Mouse (Mus musculus): ENCODE data around the gene Nkx2-3. TPM values are rescaled to one million over a fixed set of nuclear protein-coding genes. Genes with fewer than 3 reads are reported as not detected.

Nkx2-3 gene
- polyA plus RNA-seq, 1 experiment from 2014 or later: not detected

DNA sequence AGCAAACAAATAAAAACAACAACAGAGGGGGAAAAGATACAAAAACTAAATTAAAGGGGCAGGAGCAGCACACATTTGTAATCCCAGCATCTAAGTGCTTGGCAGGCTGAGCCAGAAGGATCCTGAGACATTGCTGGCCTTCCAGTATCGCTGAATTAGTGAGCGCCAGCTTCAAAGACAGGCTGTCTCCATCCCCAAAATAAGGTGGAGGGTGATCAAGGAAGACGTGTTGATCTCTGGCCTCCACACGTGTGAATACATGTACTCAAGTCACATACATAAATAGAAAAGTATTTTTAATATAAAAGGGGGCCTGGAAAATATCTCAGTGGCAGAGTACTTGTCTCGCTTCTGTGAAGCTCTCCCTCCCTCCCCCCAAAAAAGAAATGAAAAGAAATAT is 15.1 kb upstream of the Nkx2-3 start:
- Histone ChIP-seq H3K9ac (no peak overlapping the region), H3K4me3 (no peak overlapping the region), H3K27me3 (peaks cover 99% of the 10 kb centered on the region), H3K27ac (no peak overlapping the region), H3K36me3 (no peaks in the 10 kb centered on the region), H3K4me2 (no peak overlapping the region), H3K9me3 (no peaks in the 10 kb centered on the region), H3K4me1 (peaks cover 7% of the 10 kb centered on the region; the same call in 1 of the 2 replicates)
- ATAC-seq (ENCODE audit: borderline replicate concordance, extremely low read depth, low FRiP score, low TSS enrichment): no peak
- 19% methylated on average over 5 of the region's 5 CpGs for WGBS

DNA sequence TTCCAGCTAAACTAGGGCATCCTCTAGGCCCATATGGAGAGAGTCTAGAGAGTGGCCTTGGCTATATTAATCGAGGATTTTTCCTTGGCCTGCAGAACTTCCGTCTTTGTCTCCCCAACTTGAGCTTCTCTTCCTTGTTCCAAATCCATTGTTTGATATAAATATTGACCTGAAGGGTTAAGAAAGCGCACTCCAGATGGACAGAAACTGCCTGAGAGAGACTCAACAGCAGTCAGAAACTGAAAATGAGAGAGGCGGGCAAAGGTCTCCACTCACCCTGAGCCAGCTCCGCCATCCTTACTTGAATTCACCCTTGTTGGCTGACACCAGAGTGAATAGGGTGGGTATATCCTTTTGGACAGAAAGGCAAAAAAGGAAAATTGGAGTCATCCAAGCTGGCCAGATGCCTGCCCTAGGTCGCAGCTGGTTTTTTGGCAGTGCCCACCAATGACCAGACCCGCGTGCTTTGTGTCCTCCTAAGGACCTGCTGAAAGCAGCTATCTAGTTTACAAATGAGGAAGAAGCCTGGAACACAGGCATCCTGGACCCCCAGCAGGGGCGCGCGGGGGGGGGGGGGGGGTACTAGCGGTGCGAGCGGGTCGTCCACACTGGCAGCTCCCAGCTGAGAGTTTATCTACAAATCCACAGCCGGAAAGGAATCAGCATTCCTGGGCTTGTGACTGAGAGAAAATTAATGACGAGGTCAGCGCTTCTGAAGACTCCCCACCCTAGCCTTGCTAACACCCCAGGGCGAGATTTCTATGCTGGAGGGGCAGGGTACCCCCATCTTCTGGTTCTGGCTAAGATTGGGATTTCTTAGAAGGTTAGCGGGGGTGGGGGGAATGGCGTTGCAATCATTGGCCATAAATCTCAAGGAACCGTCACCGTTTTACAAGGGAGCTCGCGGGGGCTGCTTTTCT is 13.1 kb upstream of the Nkx2-3 start:
- H3K9me3 ChIP-seq: no peaks in the 10 kb centered on the region
- no peak overlapping the region for H3K9ac ChIP-seq
- H3K4me1 ChIP-seq: peaks cover 7% of the 10 kb centered on the region; the same call in 1 of the 2 replicates
- 4% methylated on average over 20 of the region's 25 CpGs for WGBS
- no peak overlapping the region for H3K4me3 ChIP-seq
- H3K27me3 ChIP-seq: peaks cover 99% of the 10 kb centered on the region
- H3K27ac ChIP-seq: no peak overlapping the region
- ATAC-seq (ENCODE audit: borderline replicate concordance, extremely low read depth, low FRiP score, low TSS enrichment): no peak
- no peaks in the 10 kb centered on the region for H3K36me3 ChIP-seq
- no peak overlapping the region for H3K4me2 ChIP-seq

DNA sequence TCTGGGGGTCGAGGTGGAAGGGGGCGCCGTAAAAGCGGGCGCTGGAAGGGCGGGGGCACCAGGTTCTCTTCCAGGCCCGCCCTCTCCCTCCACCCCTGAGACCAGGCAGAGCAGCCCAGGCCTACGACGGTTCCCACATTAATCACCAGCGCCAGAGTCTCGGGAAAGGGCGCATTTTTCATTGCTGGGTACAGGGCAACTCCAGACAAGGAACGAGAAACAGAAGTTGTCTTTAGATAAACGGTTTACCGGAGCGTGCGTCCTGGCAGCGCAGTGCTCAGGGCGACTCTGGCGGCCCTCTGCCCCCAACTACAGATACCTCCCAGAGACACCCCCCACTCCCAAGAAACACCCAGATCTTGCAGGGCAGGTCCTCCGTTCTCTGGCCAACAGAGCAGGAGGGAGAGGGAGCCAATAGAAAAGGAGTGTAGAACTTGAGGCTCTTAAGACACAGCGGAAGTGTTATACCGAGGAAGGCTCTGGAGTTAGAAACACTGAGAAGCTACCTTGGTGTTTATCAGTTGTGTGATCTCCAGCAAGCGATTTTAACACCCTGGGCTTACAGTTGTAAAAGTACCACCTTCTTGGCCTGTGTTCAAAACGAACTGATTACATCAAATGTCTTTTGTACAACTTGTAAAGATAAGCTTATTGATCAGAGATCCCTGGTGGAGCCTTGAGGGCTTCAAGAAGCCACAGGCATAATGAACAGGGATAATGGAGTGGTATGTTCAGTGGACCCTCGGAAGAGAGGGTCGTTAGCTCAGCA is 12.2 kb upstream of the Nkx2-3 start:
- Histone ChIP-seq H3K27me3 (peaks cover 100% of the 10 kb centered on the region), H3K9ac (no peak overlapping the region), H3K9me3 (no peaks in the 10 kb centered on the region), H3K4me3 (no peak overlapping the region), H3K4me1 (peaks cover 7% of the 10 kb centered on the region; the same call in 1 of the 2 replicates), H3K36me3 (no peaks in the 10 kb centered on the region), H3K27ac (no peak overlapping the region), H3K4me2 (no peak overlapping the region)
- WGBS: under 1% methylated on average over 27 of the region's 27 CpGs
- no peak for ATAC-seq (ENCODE audit: borderline replicate concordance, extremely low read depth, low FRiP score, low TSS enrichment)

DNA sequence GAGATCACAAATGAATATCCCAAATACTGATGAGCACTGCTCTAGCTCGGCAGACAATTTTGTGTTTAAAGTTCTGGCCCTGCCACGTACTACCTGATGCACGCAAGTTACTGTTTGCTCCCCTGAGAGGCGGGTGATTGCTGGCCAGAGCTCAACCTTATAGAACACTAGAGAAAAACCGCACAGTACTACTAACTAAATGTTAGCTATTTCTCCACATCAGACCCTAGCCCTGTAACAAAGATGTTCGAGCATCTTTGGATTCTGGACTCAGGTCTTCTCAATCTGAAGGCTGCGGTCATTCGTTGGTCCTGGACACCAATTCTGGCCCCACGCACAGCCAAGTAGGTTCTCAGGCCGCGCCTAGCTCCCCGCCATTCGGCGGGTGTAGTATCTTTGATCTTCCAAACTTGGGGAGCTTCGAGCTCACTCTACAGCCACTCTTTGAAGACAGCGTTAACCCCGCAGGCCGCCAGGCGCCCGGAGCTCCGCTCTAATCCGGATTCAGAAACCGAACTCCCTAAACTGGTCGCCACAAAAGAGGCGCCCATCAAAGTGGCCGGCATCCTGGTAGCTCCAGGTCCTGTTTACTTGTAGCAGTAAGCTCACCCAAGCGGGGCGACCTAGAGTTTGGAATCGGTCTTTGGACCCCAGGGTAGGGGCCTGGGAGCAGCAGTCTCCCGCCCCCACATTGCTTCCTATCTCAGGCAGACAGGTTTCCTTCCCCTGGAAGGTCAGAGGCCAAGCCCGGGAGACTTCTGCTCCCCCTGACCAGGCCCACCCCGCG is 11.4 kb upstream of the Nkx2-3 start:
- Histone ChIP-seq H3K4me3 (no peak overlapping the region), H3K27me3 (peaks cover 100% of the 10 kb centered on the region), H3K27ac (no peak overlapping the region), H3K9ac (no peak overlapping the region), H3K9me3 (no peaks in the 10 kb centered on the region), H3K4me1 (peaks cover 7% of the 10 kb centered on the region; the same call in 1 of the 2 replicates), H3K36me3 (no peaks in the 10 kb centered on the region), H3K4me2 (no peak overlapping the region)
- no peak for ATAC-seq (ENCODE audit: borderline replicate concordance, extremely low read depth, low FRiP score, low TSS enrichment)
- WGBS: 3% methylated on average over 33 of the region's 33 CpGs

DNA sequence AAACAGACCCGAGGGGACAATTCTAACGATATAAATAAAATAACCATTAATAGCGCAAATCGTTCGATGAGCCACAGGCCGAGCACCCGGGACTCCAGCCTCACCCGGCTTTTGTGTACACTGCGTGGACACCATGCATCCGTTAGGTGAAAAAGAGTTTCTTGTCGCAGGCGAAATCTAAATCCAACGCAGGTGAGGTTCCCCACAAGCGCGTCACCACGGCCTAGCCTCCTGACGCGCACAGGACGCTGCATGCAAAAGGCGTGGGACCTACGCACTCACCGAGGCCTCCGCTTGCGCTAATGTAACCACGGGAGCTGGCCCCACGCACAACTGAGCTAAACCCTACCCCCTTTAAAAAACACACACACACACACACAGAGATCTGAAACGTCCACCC is 10.7 kb upstream of the Nkx2-3 start:
- no peak overlapping the region for H3K4me3 ChIP-seq
- no peaks in the 10 kb centered on the region for H3K9me3 ChIP-seq
- 2% methylated on average over 27 of the region's 27 CpGs for WGBS

DNA sequence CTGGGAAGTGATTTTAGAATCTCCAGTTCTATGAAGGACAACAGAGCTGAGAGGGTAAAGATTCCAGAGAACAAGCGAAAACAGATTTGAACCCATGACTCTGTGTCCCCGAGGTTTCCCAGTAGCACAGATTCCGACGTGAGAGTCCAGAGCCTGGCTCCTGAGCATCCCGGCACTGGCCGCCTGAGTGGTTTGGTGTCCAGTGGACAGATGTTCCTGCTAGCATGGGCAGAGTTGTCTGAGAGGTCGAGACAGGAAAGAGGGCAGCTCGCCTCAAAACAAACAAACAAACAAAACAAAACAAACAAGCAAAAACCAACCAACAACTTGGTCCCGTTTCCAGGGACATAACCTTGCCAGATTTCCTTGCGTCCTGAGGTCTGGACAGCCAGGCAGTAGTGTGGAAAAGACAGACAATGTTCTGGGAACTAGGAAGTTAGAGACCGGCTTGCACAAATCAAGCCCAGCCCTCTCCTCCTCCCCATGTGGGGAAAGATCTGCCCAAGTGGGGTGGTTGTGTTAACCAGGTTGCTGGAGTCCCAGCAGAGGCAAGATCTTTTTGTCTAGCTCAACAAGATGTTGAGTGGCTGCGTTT is 10.0 kb upstream of the Nkx2-3 start:
- 5% methylated on average over 12 of the region's 12 CpGs for WGBS
- Histone ChIP-seq H3K4me3 (no peak overlapping the region), H3K9me3 (no peaks in the 10 kb centered on the region), H3K4me2 (no peak overlapping the region), H3K27me3 (peaks cover 100% of the 10 kb centered on the region), H3K4me1 (peaks cover 7% of the 10 kb centered on the region; the same call in 1 of the 2 replicates), H3K36me3 (no peaks in the 10 kb centered on the region), H3K27ac (no peak overlapping the region), H3K9ac (no peak overlapping the region)
- no peak for ATAC-seq (ENCODE audit: borderline replicate concordance, extremely low read depth, low FRiP score, low TSS enrichment)

More for the DNA sequence above, 10.7 kb upstream of the Nkx2-3 start:
- no peak for ATAC-seq (ENCODE audit: borderline replicate concordance, extremely low read depth, low FRiP score, low TSS enrichment)
- H3K4me1 ChIP-seq: peaks cover 7% of the 10 kb centered on the region; the same call in 1 of the 2 replicates
- H3K27me3 ChIP-seq: peaks cover 100% of the 10 kb centered on the region
- H3K4me2 ChIP-seq: no peak overlapping the region
- H3K27ac ChIP-seq: no peak overlapping the region
- no peaks in the 10 kb centered on the region for H3K36me3 ChIP-seq
- H3K9ac ChIP-seq: no peak overlapping the region

DNA sequence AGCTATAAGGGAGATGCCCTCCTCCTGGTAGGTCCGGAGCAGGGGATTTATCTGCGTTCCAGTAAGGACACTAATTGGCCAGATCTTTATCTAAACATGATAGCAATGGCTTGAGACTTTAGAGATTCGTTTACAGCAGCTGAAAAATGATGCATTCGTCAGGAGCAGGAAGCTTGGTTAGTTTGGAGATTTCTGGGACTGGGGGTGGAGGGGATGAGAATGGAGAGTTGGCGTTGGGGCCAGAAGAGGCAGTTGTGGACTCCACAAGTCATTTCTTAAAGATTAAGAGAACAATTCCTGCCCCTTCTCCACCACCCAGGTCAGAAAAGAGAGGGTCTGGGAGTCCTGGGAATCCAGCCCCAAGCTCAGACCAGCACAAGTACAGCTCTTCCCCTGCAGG is 8.6 kb upstream of the Nkx2-3 start:
- H3K27ac ChIP-seq: no peak overlapping the region
- no peak overlapping the region for H3K4me3 ChIP-seq
- H3K4me1 ChIP-seq: peaks cover 7% of the 10 kb centered on the region; the same call in 1 of the 2 replicates
- peaks cover 100% of the 10 kb centered on the region for H3K27me3 ChIP-seq
- no peak overlapping the region for H3K4me2 ChIP-seq
- H3K9ac ChIP-seq: no peak overlapping the region
- H3K36me3 ChIP-seq: no peaks in the 10 kb centered on the region
- H3K9me3 ChIP-seq: no peaks in the 10 kb centered on the region
- 6% methylated on average over 5 of the region's 5 CpGs for WGBS
- ATAC-seq (ENCODE audit: borderline replicate concordance, extremely low read depth, low FRiP score, low TSS enrichment): no peak

DNA sequence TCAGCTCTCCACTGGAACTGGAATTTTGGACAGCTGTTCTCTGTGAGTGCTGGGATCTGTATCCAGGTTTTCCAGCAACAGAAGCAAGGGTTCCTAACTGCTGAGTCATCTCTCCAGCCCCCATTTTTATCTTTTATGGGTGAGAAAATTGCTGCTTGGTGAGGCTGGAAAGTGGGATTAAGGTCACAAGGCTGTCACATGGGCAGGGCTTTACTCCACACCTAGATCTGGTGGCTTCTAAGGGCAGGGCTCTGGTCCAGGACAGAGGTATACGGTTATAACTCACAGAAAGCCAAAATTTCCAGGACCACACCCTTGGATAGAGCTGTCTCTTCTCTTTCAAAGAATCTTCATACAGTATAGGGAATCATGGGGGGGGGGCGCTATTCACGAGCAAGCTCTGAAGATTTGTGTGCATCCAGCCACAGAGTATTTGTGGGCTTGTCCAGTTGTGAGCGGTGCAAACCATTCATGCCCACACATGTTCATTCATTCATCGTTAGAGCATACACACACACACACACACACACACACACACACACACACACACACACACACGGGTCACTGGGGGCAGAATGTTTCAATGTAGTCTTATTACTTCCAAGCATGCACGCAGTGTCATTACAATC is 7.5 kb upstream of the Nkx2-3 start:
- Histone ChIP-seq H3K4me2 (no peak overlapping the region), H3K36me3 (no peaks in the 10 kb centered on the region), H3K27ac (no peak overlapping the region), H3K9me3 (no peaks in the 10 kb centered on the region), H3K4me3 (no peak overlapping the region), H3K4me1 (peaks cover 4% of the 10 kb centered on the region; the same call in 1 of the 2 replicates), H3K9ac (no peak overlapping the region), H3K27me3 (peaks cover 98% of the 10 kb centered on the region)
- WGBS: 14% methylated on average over 7 of the region's 7 CpGs
- no peak for ATAC-seq (ENCODE audit: borderline replicate concordance, extremely low read depth, low FRiP score, low TSS enrichment)

DNA sequence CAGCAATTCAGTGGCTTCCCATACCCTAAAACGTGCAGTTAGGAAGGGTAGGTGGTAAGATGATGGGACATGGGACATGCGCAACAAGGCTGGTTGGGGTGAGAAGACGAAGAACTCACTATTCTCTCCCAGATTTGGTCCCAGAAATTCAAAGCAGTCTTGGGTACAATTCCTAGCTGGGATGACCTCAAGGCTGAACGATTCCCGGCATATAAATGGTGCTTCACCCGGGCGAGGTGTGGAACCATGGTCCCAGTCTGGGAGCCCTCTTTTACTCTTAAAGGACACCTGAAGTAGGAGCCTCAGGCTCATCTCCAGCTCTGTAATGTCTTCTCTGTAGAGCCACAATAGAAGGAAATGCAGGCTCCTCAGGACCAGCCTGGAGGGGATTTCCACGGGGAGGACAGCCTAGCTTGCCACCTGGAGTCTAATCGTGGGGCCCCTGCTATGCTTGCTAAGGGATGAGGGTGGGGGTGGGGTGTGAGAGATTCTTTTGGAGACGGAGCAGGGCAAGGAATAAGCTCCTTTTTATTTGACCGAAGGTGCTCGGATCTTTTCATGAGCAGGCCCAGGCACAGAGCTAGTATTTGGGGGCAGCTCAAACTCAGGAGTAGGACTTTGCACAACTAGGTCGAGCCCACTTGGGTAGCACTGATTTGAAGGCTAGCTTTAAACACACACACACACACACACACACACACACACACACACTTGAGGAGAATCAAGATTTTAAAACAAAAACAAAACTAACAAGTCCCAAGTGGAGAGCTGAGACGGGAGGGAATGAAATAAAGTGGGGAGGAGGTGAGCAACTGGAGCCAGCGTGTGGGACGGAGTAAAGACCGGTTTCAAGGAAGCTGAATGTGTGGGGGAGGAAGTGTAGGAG is 6.2 kb upstream of the Nkx2-3 start:
- Histone ChIP-seq H3K36me3 (no peaks in the 10 kb centered on the region), H3K4me2 (no peak overlapping the region), H3K27ac (no peak overlapping the region), H3K9ac (no peak overlapping the region), H3K4me3 (no peak overlapping the region), H3K9me3 (no peaks in the 10 kb centered on the region), H3K27me3 (peaks cover 98% of the 10 kb centered on the region), H3K4me1 (no peaks in the 10 kb centered on the region)
- 6% methylated on average over 17 of the region's 17 CpGs for WGBS
- ATAC-seq (ENCODE audit: borderline replicate concordance, extremely low read depth, low FRiP score, low TSS enrichment): no peak

Data from lung, embryonic 15.5 days (tissue).